In genomic region chr3:107695219-107695947, GRCm38 (mm10) we compare ENCODE assay signal across 8 mouse cellular contexts. TPM values are rescaled to one million over a fixed set of nuclear protein-coding genes. Genes with fewer than 3 reads are reported as not detected.
A peak's percentile ranks its signal among the peaks of the same experiment; 100 is the strongest.
DNase-seq lines count a peak whose midpoint lies in the region; ATAC-seq and TF ChIP-seq lines count a peak whose summit lies in the region.

No protein-coding gene starts in this region.

- H3K9ac ChIP-seq in limb, embryonic 15.5 days = peak overlapping the region; percentile 94

- TF ChIP-seq POLR2A in lung, adult 2 months (IDR thresholded peaks at IDR 0.05; ENCODE audit: borderline replicate concordance, extremely low read depth, low read depth, low read length) = no peak

- H3K4me2 ChIP-seq in limb, embryonic 15.5 days = peak overlapping the region; percentile 57

- peak overlapping the region; percentile 84 for H3K4me3 ChIP-seq in lung, adult 2 months (replicated peaks; ENCODE audit: extremely low read depth, low read depth, low read length)
- peak overlapping the region; percentile 78 for H3K4me3 ChIP-seq in forebrain, embryonic 10.5 days
- H3K4me3 ChIP-seq in limb, embryonic 15.5 days = peak overlapping the region; percentile 87

- no peak for ATAC-seq in limb, embryonic 15.5 days (ENCODE audit: insufficient number of reproducible peaks, low FRiP score, low TSS enrichment, low read depth)

- WGBS in lung, adult 2 months = 4% methylated on average over 16 of the region's 16 CpGs
- WGBS in forebrain, embryonic 10.5 days = 10% methylated on average over 16 of the region's 16 CpGs
- 4% methylated on average over 16 of the region's 16 CpGs for WGBS in limb, embryonic 15.5 days

- no peak for TF ChIP-seq CTCF in lung, adult 2 months (IDR thresholded peaks at IDR 0.05; ENCODE audit: insufficient read depth, low read length)

- H3K9me3 ChIP-seq in forebrain, embryonic 10.5 days = no peaks in the 10 kb centered on the region
- H3K9me3 ChIP-seq in limb, embryonic 15.5 days = no peaks in the 10 kb centered on the region

- peak overlapping the region; percentile 95 for H3K27ac ChIP-seq in forebrain, embryonic 10.5 days
- H3K27ac ChIP-seq in limb, embryonic 15.5 days = peak overlapping the region; percentile 96

- no peaks in the 10 kb centered on the region; the same call in 1 of the 2 replicates for H3K27me3 ChIP-seq in forebrain, embryonic 10.5 days (ENCODE audit: poor library complexity, severe bottlenecking)
- H3K27me3 ChIP-seq in limb, embryonic 15.5 days = no peaks in the 10 kb centered on the region
- H3K27me3 ChIP-seq in splenic B cell, adult 2 months (ENCODE audit: control insufficient read depth, insufficient read depth, low read length, poor library complexity, severe bottlenecking) = no peaks in the 10 kb centered on the region

- peaks cover 10% of the 10 kb centered on the region for H3K36me3 ChIP-seq in forebrain, embryonic 10.5 days (replicated peaks)
- no peaks in the 10 kb centered on the region for H3K36me3 ChIP-seq in limb, embryonic 15.5 days
- no peaks in the 10 kb centered on the region for H3K36me3 ChIP-seq in splenic B cell, adult 2 months (ENCODE audit: control insufficient read depth, insufficient read depth, low read length, poor library complexity, severe bottlenecking)

- peaks cover 18% of the 10 kb centered on the region for H3K4me1 ChIP-seq in lung, adult 2 months (ENCODE audit: control insufficient read depth, insufficient read depth, low read length)
- peaks cover 54% of the 10 kb centered on the region for H3K4me1 ChIP-seq in forebrain, embryonic 10.5 days
- peaks cover 25% of the 10 kb centered on the region for H3K4me1 ChIP-seq in limb, embryonic 15.5 days

- DNase-seq in lung, adult 2 months = no peak
- no peak for DNase-seq in lung, postnatal 4 days
- DNase-seq in ZHBTc4 (ENCODE audit: low read depth, low spot score) = peak; percentile 7
- peak; percentile 15 for DNase-seq in forebrain, embryonic 10.5 days (ENCODE audit: extremely low spot score, low spot score)
- peak; percentile 6 for DNase-seq in splenic B cell, adult 2 months (ENCODE audit: low read depth, low spot score)
- no peak for DNase-seq in gastrocnemius, postnatal 25 days
- DNase-seq in B cell, adult 2 months = no peak

RNA-seq across cellular contexts. Expression of gene Ahcyl1, which starts 1.0 kb away (rescaled TPM):
- 33.7 and 53.1 TPM in 2 replicates for polyA plus RNA-seq in lung, adult 2 months (2012; rRNA removed)
- 92.3 and 92.4 TPM in 2 replicates for polyA plus RNA-seq in forebrain, embryonic 10.5 days (2016; fragmentation: Nextera tagmentation; extraction: Ambion mirVana)
- polyA plus RNA-seq in limb, embryonic 15.5 days (2015; fragmentation: Nextera tagmentation; extraction: Ambion mirVana) = 61.5 and 74.7 TPM in 2 replicates
- total RNA-seq in gastrocnemius, postnatal 25 days (2021) = 10 to 100 TPM; 30.7 to 31.8 TPM

Comparison
In these comparisons a context has a peak if more than half of its experiments do, and no peak if none do; other contexts are left out.
1. DNase-seq: peak in ZHBTc4 (single experiment), forebrain, embryonic 10.5 days (single experiment) and splenic B cell, adult 2 months (single experiment); none in lung, adult 2 months (single experiment), lung, postnatal 4 days (0 of 2), gastrocnemius, postnatal 25 days (single experiment) and B cell, adult 2 months (0 of 2).
2. Peak in every context shown above with its lines, with median percentiles within 50 percentile points of each other: H3K4me3 ChIP-seq.